Mouse (Mus musculus): ENCODE results near the gene Gm26920. TPM values are rescaled to one million over a fixed set of nuclear protein-coding genes. Genes with fewer than 3 reads are reported as not detected.

Gm26920 gene
- total RNA-seq, 2 experiments from 2014 or later = not detected

- no peak for TF ChIP-seq CTCF (conservative IDR thresholded peaks at IDR 0.05)
- H3K4me3 ChIP-seq = peak overlapping the region; percentile 88
- DNase-seq (ENCODE audit: low spot score in 2 of 2) = no peak
- peak overlapping the region; percentile 93 for H3K27ac ChIP-seq
Measured at GRCm38 (mm10) chr7:30093918-30094415, 3.8 kb upstream of the Gm26920 start.

DNA sequence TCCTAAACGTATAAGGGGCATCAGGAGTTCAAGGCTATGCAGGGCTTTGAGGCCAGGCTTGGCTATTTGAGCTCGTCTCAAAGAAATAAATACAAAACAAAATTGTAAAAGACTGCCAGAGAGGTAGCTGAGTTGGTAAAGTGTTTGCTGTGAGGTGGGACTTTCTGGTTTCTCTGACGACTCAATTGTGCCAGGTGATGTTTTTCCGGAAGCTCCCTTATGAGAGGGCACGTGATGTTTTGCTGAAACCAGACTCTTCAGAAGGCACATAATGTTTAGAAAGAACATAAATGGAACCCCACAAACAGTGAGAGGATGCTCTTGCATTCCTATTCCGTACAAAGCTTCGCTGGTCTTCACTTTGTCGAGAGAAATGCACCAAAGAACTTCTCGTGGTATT is 2.5 kb upstream of the Gm26920 start:
- no peak overlapping the region for H3K27ac ChIP-seq
- no peak overlapping the region for H3K4me3 ChIP-seq
- TF ChIP-seq CTCF (conservative IDR thresholded peaks at IDR 0.05) = no peak
- DNase-seq (ENCODE audit: low spot score in 2 of 2) = no peak

DNA sequence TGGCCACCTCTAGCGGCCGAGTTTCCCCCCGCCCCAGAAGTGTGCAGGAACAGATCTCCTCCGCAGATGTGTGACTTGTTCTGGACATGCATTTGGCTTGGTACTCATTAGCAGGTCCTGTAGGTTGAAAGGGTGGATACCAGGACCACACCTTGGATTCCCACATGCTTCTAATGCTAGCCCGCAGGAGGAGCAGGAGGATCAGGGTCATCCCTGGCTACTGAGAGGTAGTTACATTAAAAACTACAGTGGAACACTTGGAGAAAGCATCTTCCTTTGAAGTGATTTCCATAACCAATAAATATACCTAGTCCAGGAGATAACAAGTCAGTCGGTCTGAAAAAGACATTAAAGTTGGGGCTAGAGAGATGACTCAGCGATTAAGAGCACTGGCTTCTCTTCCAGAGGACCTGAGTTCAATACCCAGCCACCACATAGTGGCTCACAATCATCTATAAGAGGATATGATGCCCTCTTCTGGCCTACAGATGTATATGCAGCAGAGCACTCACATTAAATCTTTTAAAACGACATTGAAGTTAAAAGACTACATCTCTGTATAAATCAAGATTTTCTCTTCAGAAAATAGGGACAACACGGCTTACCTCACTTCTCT is 868 bp upstream of the Gm26920 start:
- Histone ChIP-seq H3K27ac (peak overlapping the region; percentile 92), H3K4me3 (peak overlapping the region; percentile 83)
- TF ChIP-seq CTCF (conservative IDR thresholded peaks at IDR 0.05) = peak; percentile 75
- no peak for DNase-seq (ENCODE audit: low spot score in 2 of 2)

- no peak for TF ChIP-seq CTCF (conservative IDR thresholded peaks at IDR 0.05)
- DNase-seq (ENCODE audit: low spot score in 2 of 2) = no peak
- Histone ChIP-seq H3K4me3 (peak overlapping the region; percentile 83), H3K27ac (no peak overlapping the region; the same call in 1 of the 2 replicates)
Measured at GRCm38 (mm10) chr7:30089405-30089804, 805 bp downstream of the Gm26920 start.

GRCm38 (mm10) chr7:30086524-30086923 is 3.7 kb downstream of the Gm26920 start:
- TF ChIP-seq CTCF (conservative IDR thresholded peaks at IDR 0.05) = no peak
- DNase-seq (ENCODE audit: low spot score in 2 of 2) = peak; percentile 18 to 26
- Histone ChIP-seq H3K27ac (no peak overlapping the region), H3K4me3 (no peak overlapping the region)

DNA sequence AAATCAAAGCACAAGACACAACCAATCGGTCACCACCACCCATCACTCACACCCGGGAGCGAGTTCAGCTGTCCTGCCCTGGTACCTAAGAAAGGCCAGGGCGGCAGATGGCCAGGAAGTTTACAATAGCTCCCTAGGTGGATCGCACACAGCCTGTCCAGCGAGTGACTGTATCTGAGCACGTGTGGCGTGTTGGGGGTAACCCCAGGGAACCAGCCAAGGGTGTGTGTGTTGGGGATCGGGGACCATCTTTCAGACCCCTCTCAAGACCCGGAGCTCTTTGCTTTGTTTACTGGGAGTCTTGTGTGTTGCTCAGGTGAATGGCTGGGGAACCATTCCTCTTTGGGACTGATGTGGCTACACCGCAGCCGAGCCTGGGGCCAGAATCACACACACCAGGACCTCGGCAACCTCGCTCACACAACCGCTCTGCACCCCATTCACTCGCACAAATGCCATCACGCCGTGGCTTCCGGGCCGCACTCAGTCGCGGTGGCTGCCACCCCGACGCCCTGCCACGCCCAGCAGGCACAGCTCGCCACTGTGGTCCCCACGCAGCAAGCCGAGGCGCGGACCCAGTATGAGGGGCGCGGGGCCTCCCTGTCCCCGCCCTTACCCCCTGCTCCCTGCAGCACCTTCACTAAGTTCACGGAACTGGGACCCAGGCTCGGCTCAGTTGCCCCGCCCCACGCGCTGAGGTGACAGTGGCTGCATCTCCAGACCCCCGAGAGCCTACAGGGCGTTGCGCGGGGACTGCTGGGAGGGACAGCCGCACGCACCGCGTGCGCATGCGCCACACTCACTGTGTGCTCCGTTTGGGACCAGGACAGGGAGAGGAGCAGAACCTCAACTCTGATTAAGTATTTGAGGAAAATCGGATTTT is 17.8 kb downstream of the Gm26920 start, which contains the start of gene Zfp82:
Gene Zfp82 (minus strand): TSS at position 755 of the 883 bp plus-strand sequence.
- TF ChIP-seq CTCF (conservative IDR thresholded peaks at IDR 0.05) = no peak
- Histone ChIP-seq H3K4me3 (peak within 1 kb of the TSS; percentile 90), H3K27ac (peak within 1 kb of the TSS; percentile 89)
- peak; percentile 78 to 82 for DNase-seq (ENCODE audit: low spot score in 2 of 2)

DNA sequence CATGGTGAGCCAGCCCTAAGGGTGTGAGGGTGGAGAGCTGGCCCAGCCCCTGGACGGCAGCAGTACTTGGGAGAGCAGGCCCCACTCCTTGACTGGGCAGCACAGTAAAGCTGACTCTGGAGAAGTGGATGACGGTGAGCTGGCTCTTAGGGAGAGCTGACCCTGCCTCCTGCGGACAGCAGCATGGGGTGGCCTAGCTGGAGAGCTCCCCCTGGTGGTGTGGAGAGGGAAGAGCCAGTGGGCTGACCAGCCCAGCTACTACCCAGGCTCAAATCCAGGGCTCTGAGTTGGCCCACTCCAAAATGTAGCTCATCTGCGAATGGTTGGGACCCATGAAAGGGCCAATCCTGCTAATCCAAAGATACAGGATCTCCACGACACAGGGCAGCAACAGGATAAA is 25.6 kb downstream of the Gm26920 start:
- peak; percentile 69 for TF ChIP-seq CTCF (conservative IDR thresholded peaks at IDR 0.05)
- no peak overlapping the region for H3K27ac ChIP-seq
- DNase-seq (ENCODE audit: low spot score in 2 of 2) = no peak

GRCm38 (mm10) chr7:30062478-30062877 is 27.7 kb downstream of the Gm26920 start:
- peak; percentile 66 for TF ChIP-seq CTCF (conservative IDR thresholded peaks at IDR 0.05)
- Histone ChIP-seq H3K27ac (no peak overlapping the region), H3K4me3 (no peak overlapping the region)
- DNase-seq (ENCODE audit: low spot score in 2 of 2) = no peak

More for the DNA sequence above, 25.6 kb downstream of the Gm26920 start:
- no peak overlapping the region for H3K4me3 ChIP-seq

- H3K27ac ChIP-seq = no peak overlapping the region
- no peak overlapping the region for H3K4me3 ChIP-seq
- TF ChIP-seq CTCF (conservative IDR thresholded peaks at IDR 0.05) = no peak
- no peak for DNase-seq (ENCODE audit: low spot score in 2 of 2)
Measured at GRCm38 (mm10) chr7:30060341-30060740, 29.9 kb downstream of the Gm26920 start.

DNA sequence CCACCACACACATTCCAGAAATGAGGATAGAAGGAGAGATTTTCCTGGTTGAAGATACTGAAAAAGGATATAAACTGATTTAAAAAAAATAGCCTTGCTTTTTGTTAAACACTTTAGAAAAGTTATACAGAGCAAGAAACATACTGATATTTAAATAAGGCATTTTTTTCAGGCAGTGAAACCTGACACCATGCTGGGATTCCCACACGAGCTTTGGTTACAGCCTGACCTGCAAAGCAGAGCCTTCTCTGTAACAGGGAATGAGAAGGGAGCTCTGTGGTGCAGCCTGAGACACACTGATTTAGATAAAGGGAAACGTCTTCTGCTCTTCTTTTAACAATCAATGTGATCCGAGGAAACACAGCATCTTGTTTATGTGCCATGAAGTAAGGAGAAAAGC is 36.6 kb downstream of the Gm26920 start:
- no peak overlapping the region for H3K27ac ChIP-seq
- no peak overlapping the region for H3K4me3 ChIP-seq
- no peak for TF ChIP-seq CTCF (conservative IDR thresholded peaks at IDR 0.05)
- no peak for DNase-seq (ENCODE audit: low spot score in 2 of 2)

- TF ChIP-seq CTCF (conservative IDR thresholded peaks at IDR 0.05) = no peak
- Histone ChIP-seq H3K4me3 (peak within 1 kb of the TSS; percentile 97), H3K27ac (peak within 1 kb of the TSS; percentile 87)
- DNase-seq (ENCODE audit: low spot score in 2 of 2) = peak; percentile 92 to 93
Measured at GRCm38 (mm10) chr7:30050882-30051548, 39.2 kb downstream of the Gm26920 start, which contains the start of gene Zfp14. Zfp14 (minus strand) TSS chr7:30051380.

- Histone ChIP-seq H3K27ac (no peak overlapping the region), H3K4me3 (no peak overlapping the region)
- DNase-seq (ENCODE audit: low spot score in 2 of 2) = peak; percentile 27 to 55
- no peak for TF ChIP-seq CTCF (conservative IDR thresholded peaks at IDR 0.05)
Measured at GRCm38 (mm10) chr7:30048126-30048525, 42.1 kb downstream of the Gm26920 start.

GRCm38 (mm10) chr7:30044354-30044753 is 45.9 kb downstream of the Gm26920 start:
- TF ChIP-seq CTCF (conservative IDR thresholded peaks at IDR 0.05) = no peak
- no peak overlapping the region for H3K27ac ChIP-seq
- no peak for DNase-seq (ENCODE audit: low spot score in 2 of 2)
- no peak overlapping the region for H3K4me3 ChIP-seq

Measured in layer of hippocampus, adult 2 months (tissue).